Mouse (Mus musculus) hindbrain, postnatal 0 days (tissue): Measurements from ENCODE around the gene Prkag1. TPM values are rescaled to one million over a fixed set of nuclear protein-coding genes. Genes with fewer than 3 reads are reported as not detected.

ENCODE experiments used
- ATAC-seq: fragments of 200-750 bp; cut with Nextera tagmentation; 2 replicates; pipeline ENCODE4 v1.8.0; 2017; ENCODE audit warnings: mild to moderate bottlenecking, moderate TSS enrichment, moderate library complexity
- DNase-seq: peaks from one replicate; pipeline ENCODE4 v3.0.0-alpha.2; 2015; ENCODE audit warnings: low spot score
- H3K27ac ChIP-seq: fragments of 300-500 bp; sonication (generic); 2 replicates; pipeline ENCODE4 v1.5.1; 2014; ENCODE audit warnings: mild to moderate bottlenecking
- H3K27me3 ChIP-seq: fragments of 300-500 bp; sonication (generic); 2 replicates; pipeline ENCODE4 v1.6.1; 2014; ENCODE audit warnings: low read length, mixed read lengths; ENCODE audit not compliant: insufficient read depth
- H3K36me3 ChIP-seq: fragments of 300-500 bp; sonication (generic); 2 replicates; pipeline ENCODE4 v1.6.1; 2014; ENCODE audit warnings: low read length, mixed read lengths; ENCODE audit not compliant: insufficient read depth
- H3K4me1 ChIP-seq: fragments of 300-500 bp; sonication (generic); 2 replicates; pipeline ENCODE4 v1.6.1; 2014; ENCODE audit warnings: antibody characterized with exemption, low read length, mixed read lengths; ENCODE audit not compliant: insufficient read depth
- H3K4me2 ChIP-seq: fragments of 300-500 bp; sonication (generic); 2 replicates; pipeline ENCODE4 v1.6.1; 2014; ENCODE audit warnings: low read depth, mild to moderate bottlenecking, low read length, moderate library complexity, mixed read lengths
- H3K4me3 ChIP-seq: fragments of 300-500 bp; sonication (generic); 2 replicates; pipeline ENCODE4 v1.5.1; 2014; ENCODE audit warnings: low read length
- H3K9ac ChIP-seq: fragments of 300-500 bp; sonication (generic); replicated peaks from 2 replicates; pipeline ENCODE4 v1.6.1; 2014; ENCODE audit warnings: mild to moderate bottlenecking, low read length, moderate library complexity, mixed read lengths
- H3K9me3 ChIP-seq: fragments of 300-500 bp; sonication (generic); 2 replicates; pipeline ENCODE4 v1.6.1; 2016; ENCODE audit warnings: low read length, mixed read lengths
- CTCF ChIP-seq: IDR thresholded peaks from 2 replicates; pipeline ENCODE4 v1.5.1; 2016; ENCODE audit warnings: antibody characterized with exemption, control low read depth, low read depth
- WGBS: fragments of 180-500 bp; shearing (Covaris S2); extraction: QIAGEN DNeasy Blood & Tissue Kit; methylation state at CpG from one replicate; pipeline ENCODE4 v1.1.7; 2014; 5-methylcytosine and 5-hydroxymethylcytosine counted together
- polyA plus RNA-seq: library from polyadenylated mRNA; unstranded; fragments of >200 nt; fragmentation: Nextera tagmentation; extraction: Ambion mirVana; gene quantifications from 2 replicates; pipeline ENCODE4 v1.2.1, GENCODE M21; 2015
- total RNA-seq: library from RNA; depleted of rRNA; stranded (reverse); fragments of >200 nt; gene quantifications from 2 replicates; pipeline ENCODE4 v1.2.3, GENCODE M21; 2014

Prkag1 gene
- total and polyA plus RNA-seq, 2 experiments from 2014 or later: 61.1 to 99.4 TPM

DNA sequence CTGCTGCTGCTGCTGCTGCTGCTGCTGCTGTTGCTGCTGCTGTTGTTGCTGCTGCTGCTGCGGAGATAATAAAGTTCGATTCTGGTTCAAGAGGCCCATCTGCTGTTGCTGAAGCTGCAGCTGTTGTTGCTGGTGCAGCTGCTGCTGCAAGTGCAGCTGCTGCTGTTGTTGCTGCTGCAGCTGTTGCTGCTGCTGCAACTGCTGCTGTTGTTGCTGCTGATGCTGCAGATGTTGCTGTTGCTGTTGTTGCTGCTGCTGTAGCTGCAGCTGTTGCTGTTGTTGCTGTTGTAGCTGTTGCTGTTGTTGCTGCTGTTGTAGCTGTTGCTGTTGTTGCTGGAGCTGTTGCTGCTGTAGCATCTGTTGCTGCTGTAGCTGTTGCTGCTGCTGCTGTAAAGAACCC is 13.8 kb upstream of the Prkag1 start:
- Histone ChIP-seq H3K9ac (no peak overlapping the region), H3K4me1 (no peaks in the 10 kb centered on the region), H3K4me2 (no peak overlapping the region), H3K36me3 (peaks cover 94% of the 10 kb centered on the region), H3K27me3 (no peaks in the 10 kb centered on the region), H3K4me3 (no peak overlapping the region), H3K27ac (no peak overlapping the region), H3K9me3 (no peaks in the 10 kb centered on the region)
- no peak for TF ChIP-seq CTCF
- WGBS: 94% methylated on average over 2 of the region's 2 CpGs
- DNase-seq (no peak), ATAC-seq (no peak)

- Histone ChIP-seq H3K4me3 (no peak overlapping the region), H3K36me3 (peaks cover 94% of the 10 kb centered on the region), H3K27me3 (no peaks in the 10 kb centered on the region), H3K27ac (no peak overlapping the region), H3K4me1 (no peaks in the 10 kb centered on the region), H3K9ac (no peak overlapping the region), H3K9me3 (no peaks in the 10 kb centered on the region), H3K4me2 (no peak overlapping the region)
- DNase-seq (no peak), ATAC-seq (no peak)
- WGBS: 87% methylated on average over 11 of the region's 11 CpGs
- no peak for TF ChIP-seq CTCF
Measured at GRCm38 (mm10) chr15:98843595-98844223, 12.4 kb upstream of the Prkag1 start.

DNA sequence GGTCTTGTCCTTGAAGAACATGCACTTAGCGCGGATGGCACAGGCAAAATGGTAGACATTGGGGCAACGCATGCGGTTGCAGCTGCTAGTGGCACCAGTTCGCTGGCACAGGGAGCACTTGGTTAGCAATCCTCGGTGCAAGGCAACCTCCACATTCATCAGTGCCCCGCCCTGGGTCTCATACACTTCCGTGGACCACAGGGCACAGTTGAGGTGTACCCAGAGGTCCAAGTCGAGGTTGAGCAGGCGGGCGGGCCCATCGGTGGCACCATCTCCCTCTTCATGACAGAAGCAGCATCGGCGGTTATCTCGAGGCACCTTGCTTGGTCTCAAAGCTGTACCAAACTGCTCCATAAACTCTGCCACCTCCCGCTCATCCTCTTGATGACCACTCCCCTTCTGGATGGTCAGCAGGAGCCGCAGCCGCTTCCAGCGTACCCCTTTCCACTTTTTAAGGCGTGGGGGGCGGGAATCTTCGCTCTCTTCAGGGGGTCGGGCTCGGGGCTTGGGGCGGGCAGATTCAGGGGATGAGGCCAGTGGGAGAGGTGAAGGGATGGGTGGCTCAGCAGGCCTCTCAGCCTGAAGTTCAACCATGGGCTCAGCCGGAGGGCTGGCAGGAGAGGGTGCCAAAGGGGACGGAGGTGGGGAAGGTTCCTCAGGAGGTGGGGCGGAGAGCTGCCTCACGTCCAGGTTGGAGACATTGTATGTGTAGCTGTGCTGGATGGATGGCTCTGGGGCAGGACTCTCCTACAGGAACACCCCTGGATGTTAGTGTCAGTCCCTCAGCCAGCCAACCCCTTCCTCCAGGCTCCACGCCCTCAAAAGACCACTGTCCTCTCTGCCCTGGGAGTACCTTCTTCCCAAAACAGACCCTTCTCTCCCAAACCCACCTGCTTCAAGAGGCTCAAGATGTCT is 8.6 kb upstream of the Prkag1 start:
- Histone ChIP-seq H3K9me3 (no peaks in the 10 kb centered on the region), H3K4me3 (no peak overlapping the region), H3K27ac (no peak overlapping the region), H3K36me3 (peaks cover 96% of the 10 kb centered on the region), H3K9ac (no peak overlapping the region), H3K27me3 (no peaks in the 10 kb centered on the region), H3K4me1 (no peaks in the 10 kb centered on the region), H3K4me2 (no peak overlapping the region)
- DNase-seq (no peak), ATAC-seq (0 out of 2 replicates have a peak, but pooled peaks have one; percentile 16)
- TF ChIP-seq CTCF: no peak
- WGBS: 93% methylated on average over 30 of the region's 30 CpGs

DNA sequence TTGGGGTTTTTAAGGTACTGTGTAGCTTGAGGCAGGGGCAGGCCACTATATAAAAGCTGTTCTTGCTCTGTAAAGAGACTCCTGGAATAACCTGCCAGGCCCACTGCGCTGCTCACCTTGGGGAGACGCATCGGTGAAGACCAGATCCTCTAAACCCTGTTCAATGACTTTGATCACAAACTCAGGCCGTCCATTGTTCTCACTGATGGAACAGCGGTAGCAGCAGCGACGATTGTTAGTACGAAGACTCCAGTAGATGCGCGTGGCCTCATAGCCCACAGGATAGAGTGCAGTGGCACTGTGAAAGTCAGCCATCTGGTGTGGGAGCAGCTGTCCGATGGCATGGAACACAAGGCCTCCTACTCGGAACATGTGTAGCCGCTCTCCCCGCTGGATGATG is 7.8 kb upstream of the Prkag1 start:
- no peak overlapping the region for H3K27ac ChIP-seq
- ATAC-seq (0 out of 2 replicates have a peak, but pooled peaks have one; percentile 8), DNase-seq (no peak)
- peaks cover 96% of the 10 kb centered on the region for H3K36me3 ChIP-seq
- TF ChIP-seq CTCF: no peak
- no peak overlapping the region for H3K4me2 ChIP-seq
- H3K9me3 ChIP-seq: no peaks in the 10 kb centered on the region
- H3K4me1 ChIP-seq: no peaks in the 10 kb centered on the region
- no peaks in the 10 kb centered on the region for H3K27me3 ChIP-seq
- no peak overlapping the region for H3K9ac ChIP-seq
- H3K4me3 ChIP-seq: no peak overlapping the region
- 89% methylated on average over 14 of the region's 14 CpGs for WGBS

- ATAC-seq: no peak
- H3K36me3 ChIP-seq: peaks cover 94% of the 10 kb centered on the region
- WGBS: 76% methylated on average over 4 of the region's 4 CpGs
- H3K27me3 ChIP-seq: no peaks in the 10 kb centered on the region
- H3K4me1 ChIP-seq: no peaks in the 10 kb centered on the region
- no peak for DNase-seq
- no peaks in the 10 kb centered on the region for H3K9me3 ChIP-seq
- no peak overlapping the region for H3K27ac ChIP-seq
- no peak overlapping the region for H3K4me3 ChIP-seq
- H3K4me2 ChIP-seq: no peak overlapping the region
- no peak overlapping the region for H3K9ac ChIP-seq
- no peak for TF ChIP-seq CTCF
Measured at GRCm38 (mm10) chr15:98837743-98838103, 6.4 kb upstream of the Prkag1 start.

DNA sequence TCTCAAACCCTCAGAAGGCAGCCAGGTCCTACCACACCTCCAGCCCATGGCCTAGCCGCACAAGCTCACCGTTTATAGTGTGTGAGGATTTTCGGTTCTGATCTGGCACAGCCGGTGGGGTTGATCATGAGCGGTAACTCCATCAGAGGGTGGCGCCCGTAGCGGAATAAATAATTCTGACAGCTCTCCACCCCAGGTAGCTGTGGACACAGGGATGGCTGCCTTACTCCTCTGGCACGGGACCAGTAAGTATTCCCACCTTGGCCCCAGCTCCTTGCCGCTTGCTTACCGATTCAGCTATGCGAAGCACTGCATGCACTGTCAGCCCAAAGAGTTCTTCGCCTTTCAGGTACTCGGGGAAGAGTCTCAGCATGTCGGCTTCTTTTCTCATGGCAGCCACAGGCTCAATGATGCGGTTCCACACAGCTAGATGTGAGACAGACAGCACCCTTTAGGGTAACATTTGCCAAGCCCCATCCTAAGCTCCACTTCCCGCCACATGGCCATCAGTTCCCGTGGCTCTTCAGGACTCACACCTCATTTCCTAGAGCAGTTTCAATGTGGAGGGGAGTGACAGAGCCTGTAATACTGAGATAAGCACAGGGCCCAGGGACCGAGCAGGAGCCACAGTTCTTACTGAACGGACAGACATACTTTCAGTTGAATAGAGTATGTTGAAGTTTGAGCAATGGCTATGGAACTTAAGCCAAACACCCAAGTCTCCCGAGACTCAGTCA is 5.9 kb upstream of the Prkag1 start:
- Histone ChIP-seq H3K36me3 (peaks cover 88% of the 10 kb centered on the region), H3K9ac (no peak overlapping the region), H3K9me3 (no peaks in the 10 kb centered on the region), H3K4me1 (no peaks in the 10 kb centered on the region), H3K27me3 (no peaks in the 10 kb centered on the region), H3K27ac (no peak overlapping the region), H3K4me3 (no peak overlapping the region), H3K4me2 (no peak overlapping the region)
- DNase-seq (no peak), ATAC-seq (no peak)
- TF ChIP-seq CTCF: no peak
- 91% methylated on average over 21 of the region's 21 CpGs for WGBS
